ENCODE assay signal across 12 mouse cellular contexts in the genomic region with DNA sequence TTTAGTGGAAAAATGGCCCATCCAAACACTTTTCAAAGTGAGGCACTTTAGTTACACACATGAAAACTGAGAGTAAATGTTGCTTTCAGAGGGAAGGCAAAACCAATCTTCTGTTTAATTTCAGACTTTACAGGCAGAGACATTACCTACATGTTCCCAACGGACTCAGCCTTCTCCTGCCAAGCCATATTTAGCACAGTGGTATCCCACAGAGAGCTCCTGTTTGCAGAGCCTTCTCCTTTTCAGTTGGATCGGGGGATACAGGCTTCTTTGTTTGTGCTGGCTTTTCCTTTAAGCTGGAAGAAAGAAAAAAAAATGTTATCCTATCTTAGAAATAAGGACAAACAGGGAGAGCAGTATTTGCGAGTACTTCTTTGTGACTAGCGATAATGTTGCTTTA.
A peak's percentile ranks its signal among the peaks of the same experiment; 100 is the strongest.
DNase-seq lines count a peak whose midpoint lies in the region; ATAC-seq and TF ChIP-seq lines count a peak whose summit lies in the region.
"Had no signal": no experiment of that assay in that cellular context is flagged by ENCODE, and none has a peak within 500 bp of the region (broad histone marks: within the 10 kb centered on the region; RNA-seq: fewer than 3 reads in every experiment).

No protein-coding gene starts in this region.

- H3K4me1 ChIP-seq in embryonic facial prominence, embryonic 14.5 days (ENCODE audit: control insufficient read depth, insufficient read depth, low read length), result no peaks in the 10 kb centered on the region
- H3K4me1 ChIP-seq in embryonic facial prominence, embryonic 10.5 days, result peaks cover 4% of the 10 kb centered on the region; the same call in 1 of the 2 replicates
- H3K4me1 ChIP-seq in intestine, embryonic 16.5 days (ENCODE audit: control insufficient read depth, insufficient read depth, low read length), result no peaks in the 10 kb centered on the region
- H3K4me1 ChIP-seq in intestine, postnatal 0 days (replicated peaks; ENCODE audit: control insufficient read depth, insufficient read depth, low read length), result no peaks in the 10 kb centered on the region
- H3K4me1 ChIP-seq in embryonic facial prominence, embryonic 15.5 days, result peaks cover 7% of the 10 kb centered on the region; the same call in 1 of the 2 replicates
- H3K4me1 ChIP-seq: embryonic facial prominence, embryonic 12.5 days; megakaryocyte, embryonic 14.5 days had no signal

- no peaks in the 10 kb centered on the region; the same call in 1 of the 2 replicates for H3K9me3 ChIP-seq in embryonic facial prominence, embryonic 14.5 days (ENCODE audit: control insufficient read depth, low read length)
- H3K9me3 ChIP-seq in embryonic facial prominence, embryonic 10.5 days, result no peaks in the 10 kb centered on the region
- no peaks in the 10 kb centered on the region for H3K9me3 ChIP-seq in intestine, embryonic 16.5 days (ENCODE audit: control insufficient read depth, low read length)
- no peaks in the 10 kb centered on the region for H3K9me3 ChIP-seq in intestine, postnatal 0 days (ENCODE audit: control insufficient read depth)
- no peaks in the 10 kb centered on the region for H3K9me3 ChIP-seq in embryonic facial prominence, embryonic 15.5 days (replicated peaks)
- H3K9me3 ChIP-seq: forebrain, embryonic 15.5 days; megakaryocyte, embryonic 14.5 days had no signal

- WGBS in embryonic facial prominence, embryonic 14.5 days, result 45% methylated on average over 4 of the region's 4 CpGs
- WGBS in embryonic facial prominence, embryonic 10.5 days, result 47% methylated on average over 4 of the region's 4 CpGs
- WGBS in intestine, embryonic 16.5 days, result 44% methylated on average over 4 of the region's 4 CpGs
- WGBS in intestine, postnatal 0 days, result 48% methylated on average over 4 of the region's 4 CpGs
- 56% methylated on average over 4 of the region's 4 CpGs for WGBS in embryonic facial prominence, embryonic 15.5 days

- ATAC-seq in embryonic facial prominence, embryonic 14.5 days (ENCODE audit: low read depth), result no peak
- ATAC-seq in intestine, embryonic 16.5 days, result no peak
- no peak for ATAC-seq in intestine, postnatal 0 days
- no peak for ATAC-seq in embryonic facial prominence, embryonic 15.5 days (ENCODE audit: insufficient number of reproducible peaks, low FRiP score, low TSS enrichment, low read depth)
- ATAC-seq: forebrain, embryonic 15.5 days had no signal

- no peak for TF ChIP-seq CTCF in intestine, postnatal 0 days (IDR thresholded peaks at IDR 0.05; ENCODE audit: low read depth)

- peak; percentile 48 for DNase-seq in embryonic facial prominence, embryonic 14.5 days (ENCODE audit: low spot score)
- no peak for DNase-seq in embryonic facial prominence, embryonic 10.5 days (ENCODE audit: low spot score)
- DNase-seq in cerebellum, adult 11 months, result peak; percentile 34
- no peak for DNase-seq in layer of hippocampus, postnatal 25 days (ENCODE audit: extremely low spot score in 1 of 2, low spot score in 1 of 2)
- DNase-seq in spleen, postnatal 36 days (ENCODE audit: low spot score in 2 of 2), result no peak
- DNase-seq: left cerebral cortex, postnatal 4 days had no signal

- H3K4me2 ChIP-seq in embryonic facial prominence, embryonic 14.5 days (ENCODE audit: low read depth, low read length), result peak overlapping the region; percentile 15; the same call in 1 of the 2 replicates
- no peak overlapping the region for H3K4me2 ChIP-seq in intestine, embryonic 16.5 days (ENCODE audit: low read depth, low read length)
- no peak overlapping the region for H3K4me2 ChIP-seq in intestine, postnatal 0 days (replicated peaks; ENCODE audit: low read depth)
- no peak overlapping the region for H3K4me2 ChIP-seq in embryonic facial prominence, embryonic 15.5 days (replicated peaks)
- H3K4me2 ChIP-seq: embryonic facial prominence, embryonic 12.5 days; forebrain, embryonic 15.5 days had no signal

- H3K4me3 ChIP-seq in embryonic facial prominence, embryonic 14.5 days (ENCODE audit: low read depth, low read length), result no peak overlapping the region
- H3K4me3 ChIP-seq in embryonic facial prominence, embryonic 10.5 days, result no peak overlapping the region
- no peak overlapping the region for H3K4me3 ChIP-seq in intestine, embryonic 16.5 days (ENCODE audit: low read length)
- no peak overlapping the region for H3K4me3 ChIP-seq in intestine, postnatal 0 days (ENCODE audit: low read depth, low read length)
- H3K4me3 ChIP-seq in embryonic facial prominence, embryonic 15.5 days (replicated peaks), result no peak overlapping the region
- H3K4me3 ChIP-seq: embryonic facial prominence, embryonic 12.5 days; forebrain, embryonic 15.5 days; megakaryocyte, embryonic 14.5 days had no signal

- H3K36me3 ChIP-seq in embryonic facial prominence, embryonic 14.5 days (ENCODE audit: control insufficient read depth, insufficient read depth, low read length), result no peaks in the 10 kb centered on the region
- H3K36me3 ChIP-seq in embryonic facial prominence, embryonic 10.5 days (replicated peaks), result no peaks in the 10 kb centered on the region
- no peaks in the 10 kb centered on the region for H3K36me3 ChIP-seq in intestine, embryonic 16.5 days (ENCODE audit: control insufficient read depth, insufficient read depth, low read length)
- no peaks in the 10 kb centered on the region for H3K36me3 ChIP-seq in intestine, postnatal 0 days (ENCODE audit: control insufficient read depth, insufficient read depth)
- H3K36me3 ChIP-seq in embryonic facial prominence, embryonic 15.5 days, result no peaks in the 10 kb centered on the region
- H3K36me3 ChIP-seq: embryonic facial prominence, embryonic 12.5 days; forebrain, embryonic 15.5 days had no signal

- no peaks in the 10 kb centered on the region for H3K27me3 ChIP-seq in embryonic facial prominence, embryonic 14.5 days (replicated peaks; ENCODE audit: control insufficient read depth, insufficient read depth, low read length)
- H3K27me3 ChIP-seq in embryonic facial prominence, embryonic 10.5 days (replicated peaks; ENCODE audit: low read depth, poor library complexity, severe bottlenecking), result no peaks in the 10 kb centered on the region
- H3K27me3 ChIP-seq in intestine, embryonic 16.5 days (replicated peaks; ENCODE audit: control insufficient read depth, insufficient read depth, low read length), result no peaks in the 10 kb centered on the region
- no peaks in the 10 kb centered on the region for H3K27me3 ChIP-seq in intestine, postnatal 0 days (replicated peaks; ENCODE audit: control insufficient read depth, insufficient read depth, low read length)
- no peaks in the 10 kb centered on the region for H3K27me3 ChIP-seq in embryonic facial prominence, embryonic 15.5 days
- H3K27me3 ChIP-seq: embryonic facial prominence, embryonic 12.5 days; forebrain, embryonic 15.5 days; megakaryocyte, embryonic 14.5 days had no signal

- H3K27ac ChIP-seq in embryonic facial prominence, embryonic 14.5 days (replicated peaks; ENCODE audit: low read depth, low read length), result peak overlapping the region; percentile 70
- no peak overlapping the region for H3K27ac ChIP-seq in embryonic facial prominence, embryonic 10.5 days (replicated peaks)
- peak overlapping the region; percentile 63; the same call in 1 of the 2 replicates for H3K27ac ChIP-seq in intestine, embryonic 16.5 days (ENCODE audit: low read length)
- no peak overlapping the region for H3K27ac ChIP-seq in intestine, postnatal 0 days (ENCODE audit: low read depth, low read length)
- 0 out of 2 replicates have a peak overlapping the region, but pooled peaks have one; percentile 17 for H3K27ac ChIP-seq in embryonic facial prominence, embryonic 15.5 days (replicated peaks)
- H3K27ac ChIP-seq: embryonic facial prominence, embryonic 12.5 days; forebrain, embryonic 15.5 days had no signal

- H3K9ac ChIP-seq in embryonic facial prominence, embryonic 14.5 days (ENCODE audit: low read depth, low read length), result no peak overlapping the region
- no peak overlapping the region for H3K9ac ChIP-seq in intestine, embryonic 16.5 days (ENCODE audit: low read depth, low read length)
- no peak overlapping the region for H3K9ac ChIP-seq in intestine, postnatal 0 days (ENCODE audit: low read depth, low read length)
- H3K9ac ChIP-seq in embryonic facial prominence, embryonic 15.5 days, result no peak overlapping the region
- H3K9ac ChIP-seq: embryonic facial prominence, embryonic 12.5 days; forebrain, embryonic 15.5 days had no signal

Comparison
In these comparisons a context has a peak if more than half of its experiments do, and no peak if none do; other contexts are left out.
1. DNase-seq: peak in embryonic facial prominence, embryonic 14.5 days (single experiment) and cerebellum, adult 11 months (single experiment); none in embryonic facial prominence, embryonic 10.5 days (single experiment), layer of hippocampus, postnatal 25 days (0 of 2) and spleen, postnatal 36 days (0 of 2).
2. H3K27ac ChIP-seq: peak in embryonic facial prominence, embryonic 14.5 days (single experiment), intestine, embryonic 16.5 days (single experiment) and embryonic facial prominence, embryonic 15.5 days (single experiment); none in embryonic facial prominence, embryonic 10.5 days (single experiment) and intestine, postnatal 0 days (single experiment).